ENCODE assay signal across 17 mouse cellular contexts in genomic region chr13:55021194-55021779, GRCm38 (mm10). TPM values are rescaled to one million over a fixed set of nuclear protein-coding genes. Genes with fewer than 3 reads are reported as not detected.
DNase-seq lines count a peak whose midpoint lies in the region; ATAC-seq and TF ChIP-seq lines count a peak whose summit lies in the region.
"Had no signal": no experiment of that assay in that cellular context is flagged by ENCODE, and none has a peak within 500 bp of the region (broad histone marks: within the 10 kb centered on the region; RNA-seq: fewer than 3 reads in every experiment).

Gene Hk3 (minus strand): TSS chr13:55021385.

- intact Hi-C loops in gastrocnemius, adult 2 months (cut with DNase I), result no loop called here

- TF ChIP-seq CTCF in gastrocnemius, adult 2 months (IDR thresholded peaks at IDR 0.05), result no peak
- no peak for TF ChIP-seq CTCF in lung, embryonic 14.5 days (IDR thresholded peaks at IDR 0.05; ENCODE audit: low read depth)
- TF ChIP-seq CTCF in small intestine, adult 2 months (IDR thresholded peaks at IDR 0.05; ENCODE audit: extremely low read depth, insufficient read length, insufficient replicate concordance, low read depth, low read length), result no peak

- TF ChIP-seq POLR2A in small intestine, adult 2 months (IDR thresholded peaks at IDR 0.05; ENCODE audit: low read depth, low read length), result no peak

- no peaks in the 10 kb centered on the region for H3K27me3 ChIP-seq in lung, embryonic 14.5 days (ENCODE audit: insufficient read depth, low read length)
- H3K27me3 ChIP-seq in small intestine, adult 2 months (ENCODE audit: control insufficient read depth, insufficient read depth, low read length), result no peaks in the 10 kb centered on the region
- H3K27me3 ChIP-seq: limb, embryonic 12.5 days; neural tube, embryonic 12.5 days had no signal

- no peak for ATAC-seq in lung, embryonic 14.5 days (ENCODE audit: insufficient read depth)
- ATAC-seq: inflammation-experienced regulatory T-cells, adult 6 months had no signal

- no peaks in the 10 kb centered on the region for H3K9me3 ChIP-seq in lung, embryonic 14.5 days (ENCODE audit: low read depth, low read length)
- H3K9me3 ChIP-seq: limb, embryonic 12.5 days; neural tube, embryonic 12.5 days had no signal

- H3K4me3 ChIP-seq in gastrocnemius, adult 2 months, result peak within 1 kb of the TSS; percentile 30
- H3K4me3 ChIP-seq in lung, embryonic 14.5 days (ENCODE audit: low read depth, low read length), result no peak within 1 kb of the TSS
- H3K4me3 ChIP-seq in small intestine, adult 2 months (ENCODE audit: low read depth, low read length), result no peak within 1 kb of the TSS
- H3K4me3 ChIP-seq: limb, embryonic 12.5 days; neural tube, embryonic 12.5 days had no signal

- H3K4me1 ChIP-seq in lung, embryonic 14.5 days (ENCODE audit: insufficient read depth), result no peaks in the 10 kb centered on the region
- H3K4me1 ChIP-seq in small intestine, adult 2 months (ENCODE audit: control insufficient read depth, insufficient read depth, insufficient read length, low read length), result peaks cover 14% of the 10 kb centered on the region
- H3K4me1 ChIP-seq: limb, embryonic 12.5 days had no signal

- H3K27ac ChIP-seq in gastrocnemius, adult 2 months, result no peak within 1 kb of the TSS
- H3K27ac ChIP-seq in lung, embryonic 14.5 days (ENCODE audit: low read depth), result no peak within 1 kb of the TSS
- H3K27ac ChIP-seq in small intestine, adult 2 months (ENCODE audit: insufficient read depth, low read depth, low read length), result 0 out of 2 replicates have a peak within 1 kb of the TSS, but pooled peaks have one; percentile 9
- H3K27ac ChIP-seq: kidney, postnatal 0 days; limb, embryonic 12.5 days; neural tube, embryonic 12.5 days had no signal

- no peak within 1 kb of the TSS for H3K4me2 ChIP-seq in lung, embryonic 14.5 days
- H3K4me2 ChIP-seq: limb, embryonic 12.5 days; midbrain, embryonic 11.5 days; neural tube, embryonic 12.5 days had no signal

- 79% methylated on average over 13 of the region's 13 CpGs for WGBS in lung, embryonic 14.5 days
- 77% methylated on average over 13 of the region's 13 CpGs for WGBS in small intestine, adult 2 months

- H3K9ac ChIP-seq in lung, embryonic 14.5 days, result no peak within 1 kb of the TSS
- H3K9ac ChIP-seq: limb, embryonic 12.5 days; neural tube, embryonic 12.5 days had no signal

- no peak for DNase-seq in gastrocnemius, adult 2 months
- DNase-seq in gastrocnemius, adult 18-20 months (ENCODE audit: low spot score), result no peak
- peak; percentile 4 for DNase-seq in lung, embryonic 14.5 days
- no peak for DNase-seq in lung, postnatal 14 days
- peak; percentile 59 for DNase-seq in lung, postnatal 36 days
- DNase-seq in cerebellum, postnatal 36 days, result no peak
- no peak for DNase-seq in right cerebral cortex, postnatal 25 days
- DNase-seq: adrenal gland, postnatal 10 days; cerebellum, adult 11 months; gastrocnemius, postnatal 10 days; thymus, adult 2 months had no signal

- no peaks in the 10 kb centered on the region for H3K36me3 ChIP-seq in lung, embryonic 14.5 days (ENCODE audit: insufficient read depth)
- H3K36me3 ChIP-seq in small intestine, adult 2 months (ENCODE audit: control insufficient read depth, insufficient read depth, low read length), result no peaks in the 10 kb centered on the region
- H3K36me3 ChIP-seq: limb, embryonic 12.5 days had no signal

RNA-seq across cellular contexts. Expression of gene Hk3, which starts in this region (rescaled TPM):
- total RNA-seq in gastrocnemius, adult 2 months (2021), result under 1 TPM; 0.23 to 0.25 TPM
- under 1 TPM; 0.14 to 0.19 TPM for total RNA-seq in gastrocnemius, adult 18-20 months (2021)
- 1.1 and 1.2 TPM in 2 replicates for polyA plus RNA-seq in lung, embryonic 14.5 days (2014; fragmentation: Nextera tagmentation; extraction: Ambion mirVana)
- 1.7 and 1.8 TPM in 2 replicates for polyA plus RNA-seq in small intestine, adult 2 months (2012; rRNA removed)

Comparison
In these comparisons a context has a peak if more than half of its experiments do, and no peak if none do; other contexts are left out.
1. DNase-seq: peak in lung, embryonic 14.5 days (single experiment) and lung, postnatal 36 days (single experiment); none in gastrocnemius, adult 2 months (single experiment), gastrocnemius, adult 18-20 months (single experiment), lung, postnatal 14 days (single experiment), cerebellum, postnatal 36 days (0 of 2) and right cerebral cortex, postnatal 25 days (single experiment).